Comparison of ENCODE assay signal across 13 mouse cellular contexts in genomic region chr17:29434074-29434944, GRCm38 (mm10). TPM values are rescaled to one million over a fixed set of nuclear protein-coding genes. Genes with fewer than 3 reads are reported as not detected.
A peak's percentile ranks its signal among the peaks of the same experiment; 100 is the strongest.
DNase-seq lines count a peak whose midpoint lies in the region; ATAC-seq and TF ChIP-seq lines count a peak whose summit lies in the region.
"Had no signal": no experiment of that assay in that cellular context is flagged by ENCODE, and none has a peak within 500 bp of the region (broad histone marks: within the 10 kb centered on the region; RNA-seq: fewer than 3 reads in every experiment).

No protein-coding gene starts in this region.

- H3K79me2 ChIP-seq in macrophage (ENCODE audit: inconsistent target): peaks cover 23% of the 10 kb centered on the region

- no peak for ATAC-seq in heart, embryonic 11.5 days (replicated peaks; ENCODE audit: insufficient number of reproducible peaks, low FRiP score, low TSS enrichment)
- ATAC-seq in lung, postnatal 0 days: no peak

- intact Hi-C loops in heart, postnatal 14 days (cut with DNase I): no loop called here

- H3K4me3 ChIP-seq in heart, embryonic 11.5 days (ENCODE audit: low read depth, low read length): no peak overlapping the region
- H3K4me3 ChIP-seq in lung, postnatal 0 days (ENCODE audit: low read depth, low read length): no peak overlapping the region
- peak overlapping the region; percentile 30 for H3K4me3 ChIP-seq in macrophage (ENCODE audit: inconsistent target)
- H3K4me3 ChIP-seq: limb, embryonic 12.5 days; midbrain, embryonic 12.5 days had no signal

- H3K27ac ChIP-seq in heart, embryonic 11.5 days (ENCODE audit: low read depth, low read length): peak overlapping the region; percentile 96
- H3K27ac ChIP-seq in lung, postnatal 0 days (ENCODE audit: low read length): no peak overlapping the region
- H3K27ac ChIP-seq in macrophage: peak overlapping the region; percentile 95
- H3K27ac ChIP-seq: midbrain, embryonic 12.5 days had no signal

- H3K9ac ChIP-seq in heart, embryonic 11.5 days (ENCODE audit: low read depth, low read length): peak overlapping the region; percentile 61
- no peak overlapping the region for H3K9ac ChIP-seq in lung, postnatal 0 days (replicated peaks; ENCODE audit: low read depth)
- H3K9ac ChIP-seq: limb, embryonic 12.5 days; midbrain, embryonic 12.5 days had no signal

- TF ChIP-seq CTCF in lung, postnatal 0 days (IDR thresholded peaks at IDR 0.05): no peak

- WGBS in heart, embryonic 11.5 days (ENCODE audit: insufficient replicate concordance): 75% methylated on average over 20 of the region's 20 CpGs
- 79% methylated on average over 20 of the region's 20 CpGs for WGBS in lung, postnatal 0 days
- WGBS in macrophage (ENCODE audit: missing documents): 69% methylated on average over 20 of the region's 20 CpGs

- DNase-seq in heart, postnatal 14 days: no peak
- DNase-seq in lung, postnatal 0 days (ENCODE audit: low spot score): no peak
- no peak for DNase-seq in lung, postnatal 4 days
- DNase-seq in adrenal gland, adult 2 months: peak; percentile 86
- DNase-seq in c-Kit-positive CD71-positive TER-119-positive erythroid progenitor cells, embryonic 14.5 days (ENCODE audit: low spot score): no peak
- DNase-seq in kidney, adult 18-20 months: no peak
- DNase-seq: kidney, postnatal 14 days; layer of hippocampus, postnatal 36 days; thymus, postnatal 36 days had no signal

- H3K4me1 ChIP-seq in heart, embryonic 11.5 days (ENCODE audit: control insufficient read depth, insufficient read depth, low read length): peaks cover 49% of the 10 kb centered on the region
- no peaks in the 10 kb centered on the region; the same call in 1 of the 2 replicates for H3K4me1 ChIP-seq in lung, postnatal 0 days (ENCODE audit: insufficient read depth, low read depth, low read length)

- H3K9me3 ChIP-seq in heart, embryonic 11.5 days (replicated peaks; ENCODE audit: control insufficient read depth, low read length): no peaks in the 10 kb centered on the region
- no peaks in the 10 kb centered on the region for H3K9me3 ChIP-seq in lung, postnatal 0 days (ENCODE audit: low read length)
- H3K9me3 ChIP-seq: limb, embryonic 12.5 days had no signal

- H3K36me3 ChIP-seq in heart, embryonic 11.5 days (ENCODE audit: control insufficient read depth, insufficient read depth, low read length): no peaks in the 10 kb centered on the region
- no peaks in the 10 kb centered on the region for H3K36me3 ChIP-seq in lung, postnatal 0 days (ENCODE audit: insufficient read depth, low read length)
- H3K36me3 ChIP-seq in macrophage (ENCODE audit: inconsistent target): no peaks in the 10 kb centered on the region
- H3K36me3 ChIP-seq: limb, embryonic 12.5 days; midbrain, embryonic 12.5 days had no signal

- H3K4me2 ChIP-seq in heart, embryonic 11.5 days: no peak overlapping the region
- H3K4me2 ChIP-seq in lung, postnatal 0 days (replicated peaks; ENCODE audit: low read depth, low read length): no peak overlapping the region
- H3K4me2 ChIP-seq: limb, embryonic 12.5 days; midbrain, embryonic 12.5 days had no signal

- peak; percentile 25; the same call in 1 of the 2 replicates for TF ChIP-seq EP300 in lung, postnatal 0 days (IDR thresholded peaks at IDR 0.05)

- no peaks in the 10 kb centered on the region for H3K27me3 ChIP-seq in heart, embryonic 11.5 days (ENCODE audit: control insufficient read depth, insufficient read depth, low read length)
- H3K27me3 ChIP-seq in lung, postnatal 0 days (replicated peaks; ENCODE audit: insufficient read depth, low read length): no peaks in the 10 kb centered on the region
- H3K27me3 ChIP-seq: limb, embryonic 12.5 days; midbrain, embryonic 12.5 days had no signal

RNA-seq across cellular contexts. Expression of gene Pim1, which starts 56.2 kb away (rescaled TPM):
- polyA plus RNA-seq in heart, embryonic 11.5 days (2014; fragmentation: Nextera tagmentation; extraction: Ambion mirVana): 23.5 and 27.3 TPM in 2 replicates
- 10 to 100 TPM; 30.8 to 33.7 TPM for total RNA-seq in heart, postnatal 14 days (2021)
- 30.0 and 49.5 TPM in 2 replicates for polyA plus RNA-seq in lung, postnatal 0 days (2015; fragmentation: Nextera tagmentation; extraction: Ambion mirVana)
- total RNA-seq in adrenal gland, adult 2 months (2021): 100 to 1,000 TPM; 120 to 124 TPM
- polyA plus RNA-seq in adrenal gland, adult 2 months (2012; rRNA removed): 150 and 153 TPM in 2 replicates
- 1,000 to 10,000 TPM in 6 of 26 experiments, 100 to 1,000 TPM in 19, 10 to 100 TPM in 1; 95.1 to 1,355 (median 578) TPM for total RNA-seq in macrophage (2018; cell fraction: chromatin; rRNA removed)
- 1,000 to 10,000 TPM in 3 of 26 experiments, 100 to 1,000 TPM in 21, 10 to 100 TPM in 2; 64.1 to 1,333 (median 331) TPM for total RNA-seq in macrophage (2018; cell fraction: cytosol; rRNA removed)
- total RNA-seq in macrophage (2018; cell fraction: nucleus; rRNA removed): 1,000 to 10,000 TPM in 10 of 26 experiments, 100 to 1,000 TPM in 15, 10 to 100 TPM in 1; 94.8 to 1,462 (median 879) TPM
- polyA plus RNA-seq in macrophage (2018): 30.0 to 53.7 TPM (median 48.6 TPM) in 3 replicates
